Mouse (Mus musculus) gastrocnemius, adult 2 months (tissue): Measurements from ENCODE around the gene Irak1. TPM values are rescaled to one million over a fixed set of nuclear protein-coding genes. Genes with fewer than 3 reads are reported as not detected.

Source experiments
- DNase-seq: peaks from one replicate; pipeline ENCODE4 v3.0.0; 2022
- H3K27ac ChIP-seq: fragments of 200-600 bp; 2 replicates; pipeline ENCODE4 v1.8.1; 2022; ENCODE audit warnings: mild to moderate bottlenecking
- H3K4me3 ChIP-seq: fragments of 200-600 bp; 2 replicates; pipeline ENCODE4 v1.8.1; 2022; ENCODE audit warnings: mild to moderate bottlenecking, moderate library complexity
- CTCF ChIP-seq: fragments of 200-600 bp; IDR thresholded peaks from 2 replicates; pipeline ENCODE4 v1.8.1; 2022; ENCODE audit warnings: antibody characterized with exemption, mild to moderate bottlenecking, moderate library complexity
- intact Hi-C: fragments of 180-260 bp; cut with DNase I; formaldehyde crosslinking; loops from one replicate; pipeline ENCODE4 v1.15.1; 2025
- long read RNA-seq, 2 experiments: library from polyadenylated mRNA; stranded (forward); transcript quantifications; one replicate each; pipeline ENCODE4 v2.0.0; 2021
- total RNA-seq, 2 experiments: library from RNA; stranded (reverse); gene quantifications; 2 replicates each; pipeline ENCODE4 v1.2.3; 2021

Gene Irak1
- 10 to 100 TPM; 35.1 to 40.5 TPM for total RNA-seq
- long read RNA-seq, experiment 1, transcript Irak1-206 (14 exons, 3,835 nt): major isoform, 38 of 98 reads
- long read RNA-seq, experiment 1, transcript Irak1-204 (14 exons, 3,825 nt): minor isoform, 14 of 98 reads
- long read RNA-seq, experiment 1, partial matches to known transcripts: 13 of 98 reads
- long read RNA-seq, experiment 1, other reads (novel, unspliced or antisense): 29 of 98 reads
- long read RNA-seq, experiment 2, transcript Irak1-204 (14 exons, 3,825 nt): minor isoform, 12 of 83 reads
- long read RNA-seq, experiment 2, transcript Irak1-206 (14 exons, 3,835 nt): major isoform, 22 of 83 reads
- long read RNA-seq, experiment 2, partial matches to known transcripts: 10 of 83 reads
- long read RNA-seq, experiment 2, other reads (novel, unspliced or antisense): 38 of 83 reads

GRCm38 (mm10) chrX:74023188-74024049 is at the start of gene Irak1:
TSS of gene Irak1 (minus strand) at chrX:74023918.
- Histone ChIP-seq H3K27ac (peak within 1 kb of the TSS; percentile 93), H3K4me3 (peak within 1 kb of the TSS; percentile 87)
- intact Hi-C loops: loop anchor here (5.0 kb wide), 5 partner anchors 59 to 389 kb away; partner anchors contain the start of gene Flna
- TF ChIP-seq CTCF: peak; percentile 68
- DNase-seq: peak; percentile 90

DNA sequence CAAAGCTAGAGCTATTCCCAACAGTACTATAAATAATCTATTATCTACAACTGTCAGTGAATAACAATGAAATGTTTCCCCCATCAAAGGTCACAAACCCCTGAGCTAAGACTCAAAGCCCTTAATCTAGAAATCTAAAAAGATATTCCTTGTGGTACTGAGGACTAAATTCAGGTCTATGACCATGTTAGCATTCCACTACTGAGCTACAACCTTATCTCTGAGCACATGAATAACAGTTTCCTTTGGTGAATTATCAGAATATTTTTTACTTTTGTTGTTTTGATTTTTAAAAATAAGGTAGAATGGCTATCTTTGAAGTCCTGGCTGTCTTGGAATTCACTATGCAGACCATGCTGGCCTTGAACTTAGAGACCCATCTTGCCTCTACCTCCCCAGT is 47.1 kb upstream of the Irak1 start:
- Histone ChIP-seq H3K4me3 (no peak overlapping the region), H3K27ac (no peak overlapping the region)
- no peak for DNase-seq
- intact Hi-C loops: no loop called here
- no peak for TF ChIP-seq CTCF

DNA sequence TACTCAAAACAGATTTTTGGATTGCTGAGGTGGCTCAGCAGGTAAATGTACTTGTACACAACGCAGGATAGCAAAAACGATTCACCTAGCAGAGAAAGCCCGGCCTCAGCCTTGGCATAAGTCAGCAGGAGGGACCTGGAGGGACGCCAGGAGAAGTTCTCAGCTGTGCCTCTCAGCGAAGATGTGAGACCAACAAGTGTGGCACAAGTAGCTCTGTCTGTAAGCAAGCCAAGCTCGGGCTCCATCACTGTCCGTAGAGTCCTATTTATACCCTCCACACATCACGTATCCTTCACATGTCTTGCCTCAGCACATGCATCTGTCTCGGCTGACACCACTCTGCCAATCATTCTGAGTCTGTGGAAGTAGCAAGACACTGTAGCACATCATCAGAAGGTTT is 44.2 kb upstream of the Irak1 start:
- Histone ChIP-seq H3K4me3 (no peak overlapping the region), H3K27ac (peak overlapping the region; percentile 82)
- TF ChIP-seq CTCF: no peak
- intact Hi-C loops: loop anchor here (2.0 kb wide), 1 partner anchor 15 kb away; no protein-coding TSS in a partner anchor
- DNase-seq: peak; percentile 91

DNA sequence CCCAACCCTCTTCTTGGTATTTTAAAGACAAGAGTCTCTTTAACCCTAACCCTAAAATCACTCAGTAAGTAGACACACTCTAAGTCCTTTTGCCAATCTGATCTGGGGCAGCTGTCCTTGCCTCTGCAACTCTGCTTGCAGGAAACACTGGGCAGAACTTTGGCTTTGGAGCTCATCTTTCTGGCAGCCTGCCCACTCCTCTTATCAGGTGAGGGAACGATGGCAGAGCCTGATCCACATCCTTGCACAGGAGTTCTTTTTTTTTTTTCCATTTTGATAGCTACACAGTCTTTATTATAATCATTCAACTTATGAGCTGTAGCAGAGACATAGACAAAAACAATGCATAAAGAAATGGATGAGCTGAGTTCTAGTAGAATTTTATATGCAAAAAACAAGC is 21.4 kb upstream of the Irak1 start:
- DNase-seq: peak; percentile 41
- TF ChIP-seq CTCF: no peak
- H3K4me3 ChIP-seq: no peak overlapping the region
- no peak overlapping the region for H3K27ac ChIP-seq
- intact Hi-C loops: no loop called here

DNA sequence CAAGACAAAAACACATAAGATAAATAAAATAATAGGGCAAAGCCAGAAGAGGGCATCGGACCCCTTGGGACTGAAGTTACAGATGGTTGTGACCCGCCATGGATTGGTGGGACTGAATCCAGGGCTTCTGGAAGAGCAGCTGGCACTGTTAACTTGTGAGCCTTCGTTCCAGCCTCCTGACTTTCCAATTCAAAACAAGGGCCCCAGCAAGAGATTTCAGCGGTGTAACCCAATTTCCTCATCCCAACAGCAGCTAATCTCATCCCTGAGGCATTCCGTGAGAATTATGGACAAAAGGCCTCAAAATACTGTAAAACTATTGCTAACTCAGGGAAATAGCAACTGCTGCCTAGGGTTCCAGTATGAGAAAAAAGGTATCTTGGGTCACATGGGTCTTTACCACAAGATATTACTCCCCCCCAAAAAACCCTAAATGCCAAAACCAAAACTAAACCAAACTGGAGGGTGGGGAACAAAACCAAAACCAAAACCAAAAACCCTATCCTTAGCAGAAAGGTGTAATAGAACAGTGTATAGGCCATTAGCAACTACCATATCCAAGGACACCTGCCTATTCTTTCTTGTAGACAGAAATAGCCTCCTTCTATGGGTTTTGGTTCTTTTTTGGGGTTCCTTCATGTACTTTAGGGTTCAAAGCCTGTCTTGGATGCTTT is 14.1 kb upstream of the Irak1 start:
- intact Hi-C loops: no loop called here
- DNase-seq: no peak
- Histone ChIP-seq H3K4me3 (no peak overlapping the region), H3K27ac (no peak overlapping the region)
- no peak for TF ChIP-seq CTCF

- H3K4me3 ChIP-seq: no peak overlapping the region
- no peak for TF ChIP-seq CTCF
- no peak overlapping the region for H3K27ac ChIP-seq
- intact Hi-C loops: no loop called here
- no peak for DNase-seq
Measured at GRCm38 (mm10) chrX:74030000-74030399, 6.3 kb upstream of the Irak1 start.

DNA sequence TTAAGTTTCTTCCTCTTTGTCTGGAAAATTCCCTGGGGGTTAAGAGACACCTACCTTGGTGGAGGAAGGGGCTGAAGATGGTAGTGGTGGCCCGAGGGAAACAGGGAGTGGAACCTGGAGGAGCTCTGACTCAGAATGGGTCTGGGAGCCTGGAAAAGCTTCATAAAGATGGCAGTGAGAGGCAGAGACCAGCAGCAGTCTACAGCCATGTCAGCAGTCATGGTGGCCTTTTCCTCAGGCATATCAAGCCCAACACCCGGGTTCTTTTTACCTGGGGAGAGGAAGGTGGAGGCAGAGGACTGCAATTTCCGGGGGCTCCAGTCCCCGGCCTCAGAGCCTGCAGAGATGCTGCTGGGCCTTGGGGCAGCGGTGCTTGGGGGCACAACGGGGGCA is 927 bp downstream of the Irak1 start:
- peak overlapping the region; percentile 87 for H3K4me3 ChIP-seq

GRCm38 (mm10) chrX:74014597-74014996 is 9.1 kb downstream of the Irak1 start:
- DNase-seq: no peak
- TF ChIP-seq CTCF: no peak
- intact Hi-C loops: no loop called here
- Histone ChIP-seq H3K27ac (no peak overlapping the region), H3K4me3 (no peak overlapping the region)

More for the DNA sequence above, 927 bp downstream of the Irak1 start:
- no peak for DNase-seq
- peak overlapping the region; percentile 93 for H3K27ac ChIP-seq
- intact Hi-C loops: loop anchor here (5.0 kb wide), 5 partner anchors 60 to 390 kb away; partner anchors contain the start of gene Flna
- no peak for TF ChIP-seq CTCF

- no peak for TF ChIP-seq CTCF
- intact Hi-C loops: no loop called here
- no peak for DNase-seq
- H3K4me3 ChIP-seq: no peak overlapping the region
- no peak overlapping the region for H3K27ac ChIP-seq
Measured at GRCm38 (mm10) chrX:74008063-74008462, 15.7 kb downstream of the Irak1 start.

DNA sequence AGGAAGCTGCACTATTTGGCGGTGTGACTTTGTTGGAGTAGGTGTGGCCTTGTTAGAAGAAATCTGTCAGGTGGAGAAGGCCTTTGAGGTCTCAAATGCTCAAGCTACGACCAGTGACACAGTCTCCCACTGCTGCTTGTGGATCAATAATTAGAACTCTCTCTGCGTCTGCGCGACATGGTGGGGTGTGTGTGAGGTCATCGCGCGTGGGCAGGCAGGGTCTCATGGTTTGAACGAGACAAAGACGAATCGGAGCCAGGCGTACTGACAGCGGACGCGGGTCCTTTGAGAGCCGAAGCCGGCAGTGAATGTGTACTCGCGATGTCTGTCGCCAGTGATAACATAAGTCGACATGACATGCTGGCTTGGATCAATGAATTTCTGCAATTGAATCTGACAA is 17.3 kb downstream of the Irak1 start:
- DNase-seq: no peak
- TF ChIP-seq CTCF: no peak
- H3K4me3 ChIP-seq: no peak overlapping the region
- intact Hi-C loops: no loop called here
- H3K27ac ChIP-seq: no peak overlapping the region

DNA sequence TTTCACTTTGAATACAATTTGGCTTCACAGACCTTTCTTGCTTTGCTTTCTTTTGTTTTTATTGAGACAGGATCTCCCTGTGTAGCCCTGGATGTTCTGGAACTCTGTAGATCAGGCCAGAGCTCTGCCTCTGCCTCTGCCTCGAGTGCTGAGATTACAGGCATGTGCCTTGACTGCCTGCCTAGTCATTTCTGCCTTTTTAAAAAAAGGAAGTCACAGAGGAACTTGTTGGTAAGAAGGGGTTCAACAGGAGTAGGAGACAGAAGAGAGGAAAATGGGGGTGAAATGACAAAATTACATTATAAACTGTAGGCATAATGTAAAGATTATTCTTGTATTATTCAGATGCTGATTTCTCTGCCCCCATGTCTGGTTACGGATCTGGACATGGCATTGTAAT is 20.1 kb downstream of the Irak1 start:
- no peak for DNase-seq
- no peak overlapping the region for H3K27ac ChIP-seq
- no peak overlapping the region for H3K4me3 ChIP-seq
- intact Hi-C loops: no loop called here
- no peak for TF ChIP-seq CTCF

GRCm38 (mm10) chrX:74001024-74001423 is 22.7 kb downstream of the Irak1 start:
- intact Hi-C loops: no loop called here

More at GRCm38 (mm10) chrX:74001024-74001423, 22.7 kb downstream of the Irak1 start:
- Histone ChIP-seq H3K27ac (no peak overlapping the region), H3K4me3 (no peak overlapping the region)
- no peak for TF ChIP-seq CTCF
- DNase-seq: no peak
